Mouse (Mus musculus) right cerebral cortex, adult 2 months (tissue): Measurements from ENCODE around the gene Ehbp1l1.
"Not testable (repeated sequence)": the region's sequence is repeated elsewhere in the genome, so short reads cannot be mapped to it uniquely, and the experiment has no call there.

Experiments
- DNase-seq, 2 experiments: peaks; one replicate each; pipeline ENCODE4 v3.0.0; 2021 to 2022; ENCODE audit warnings: low spot score in 2 of 2

The Ehbp1l1 gene

DNA sequence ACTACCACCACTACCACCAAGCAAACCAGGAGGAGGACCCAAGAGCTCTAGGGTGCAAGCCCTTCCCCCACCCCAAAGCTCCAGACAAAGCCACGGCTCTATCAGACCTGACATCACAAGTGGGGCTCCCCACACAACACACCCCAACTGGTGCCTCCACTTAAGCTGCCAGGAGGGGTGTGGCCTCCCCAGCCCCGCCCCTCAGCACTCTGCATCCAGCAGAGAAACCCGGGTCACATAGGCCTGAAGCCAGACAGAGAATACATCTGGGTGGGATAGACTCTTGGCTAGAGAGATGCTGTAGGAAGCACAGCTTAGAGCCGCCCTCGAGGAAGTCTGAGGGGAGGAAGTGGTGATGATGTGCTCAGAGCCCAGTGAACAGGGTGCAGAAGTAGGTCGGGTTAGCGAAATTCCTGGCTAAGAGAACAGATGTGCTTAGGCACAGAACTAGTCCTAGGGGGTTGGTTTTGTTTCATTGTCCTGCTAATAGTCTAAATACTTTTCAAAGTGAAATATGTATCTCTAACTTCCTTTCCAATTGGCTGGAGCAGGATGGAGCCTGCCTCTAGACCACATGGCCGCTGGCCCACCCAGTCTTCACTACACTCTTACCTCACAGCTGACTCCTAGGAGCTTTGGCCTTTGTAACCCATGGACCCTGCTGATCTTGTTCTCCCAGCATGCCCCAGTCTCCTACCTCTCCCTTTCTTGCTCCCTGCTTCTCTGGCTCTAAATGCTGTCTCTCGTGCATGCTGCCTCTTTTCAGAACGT, 21.1 kb downstream of the Ehbp1l1 start:
- no peak for DNase-seq

DNA sequence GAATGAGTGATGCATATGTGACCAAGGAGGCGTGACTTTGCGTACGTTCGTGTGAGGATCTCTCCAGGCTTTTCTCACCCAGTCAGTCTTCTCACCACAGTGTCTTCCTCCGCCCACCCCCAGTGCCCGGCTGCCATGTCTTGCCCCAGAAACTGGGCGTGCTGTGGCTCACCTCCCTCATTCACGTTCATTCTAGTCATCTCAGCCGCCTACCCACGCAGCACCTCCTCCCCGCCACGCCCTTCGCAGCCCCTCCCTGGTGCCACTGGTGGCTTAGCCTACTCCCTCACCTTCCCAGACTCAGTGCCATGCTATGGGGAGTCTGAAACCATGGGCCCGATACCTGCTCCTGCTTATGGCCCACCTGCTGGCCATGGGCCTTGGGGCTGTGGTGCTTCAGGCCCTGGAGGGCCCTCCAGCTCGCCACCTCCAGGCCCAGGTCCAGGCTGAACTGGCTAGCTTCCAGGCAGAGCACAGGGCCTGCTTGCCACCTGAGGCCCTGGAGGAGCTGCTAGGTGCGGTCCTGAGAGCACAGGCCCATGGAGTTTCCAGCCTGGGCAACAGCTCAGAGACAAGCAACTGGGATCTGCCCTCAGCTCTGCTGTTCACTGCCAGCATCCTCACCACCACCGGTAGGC, 21.8 kb downstream of the Ehbp1l1 start, which contains the start of gene Kcnk7:
Gene Kcnk7, plus strand, starts transcription at position 205 of the 638 bp plus-strand sequence.
- DNase-seq = no peak

DNA sequence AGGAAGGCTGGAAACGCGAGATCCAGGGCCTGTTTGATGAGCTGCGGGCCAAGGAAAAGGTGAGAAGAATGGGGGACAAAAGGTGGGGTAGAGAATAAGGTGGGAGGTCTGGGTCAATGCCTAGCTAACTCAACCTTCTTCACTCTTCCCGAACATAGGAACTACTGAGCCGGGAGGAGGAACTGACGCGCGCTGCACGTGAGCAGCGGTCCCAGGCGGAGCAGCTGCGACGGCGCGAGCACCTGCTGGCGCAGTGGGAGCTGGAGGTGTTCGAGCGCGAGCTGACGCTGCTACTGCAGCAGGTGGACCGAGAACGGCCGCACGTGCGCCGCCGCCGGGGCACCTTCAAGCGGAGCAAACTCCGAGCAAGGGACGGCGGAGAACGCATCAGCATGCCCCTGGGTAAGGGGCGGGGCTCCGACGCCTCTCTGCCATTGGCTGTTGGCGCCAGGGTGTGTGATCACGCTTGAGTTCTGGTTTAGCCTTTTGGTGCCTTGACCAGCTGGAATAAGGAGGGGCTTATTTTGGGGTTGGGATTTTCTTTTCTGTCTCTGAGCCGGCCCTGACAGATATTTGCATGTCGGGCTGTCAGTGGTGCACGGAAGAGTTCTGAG, 30.2 kb downstream of the Ehbp1l1 start:
- no peak for DNase-seq

DNA sequence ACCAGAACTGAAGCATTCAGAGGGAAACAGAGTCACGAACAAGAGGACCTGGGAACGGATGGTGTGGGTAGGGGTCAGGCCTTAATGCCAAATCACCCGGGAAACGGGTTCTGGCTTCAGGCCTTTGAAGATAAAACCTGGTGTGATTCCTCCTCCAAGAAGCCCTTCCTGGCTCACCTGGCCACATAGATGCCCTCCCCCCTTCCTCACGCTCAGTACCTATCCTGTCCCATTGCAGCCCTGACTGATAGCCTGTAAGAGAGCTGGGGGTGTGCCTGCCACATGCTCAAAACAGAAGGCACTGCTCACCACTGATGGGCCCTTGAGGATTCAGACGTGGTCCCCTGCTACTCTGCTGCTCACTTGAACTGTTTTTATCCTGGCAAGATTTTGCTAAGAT, 32.3 kb downstream of the Ehbp1l1 start:
- no peak for DNase-seq

DNA sequence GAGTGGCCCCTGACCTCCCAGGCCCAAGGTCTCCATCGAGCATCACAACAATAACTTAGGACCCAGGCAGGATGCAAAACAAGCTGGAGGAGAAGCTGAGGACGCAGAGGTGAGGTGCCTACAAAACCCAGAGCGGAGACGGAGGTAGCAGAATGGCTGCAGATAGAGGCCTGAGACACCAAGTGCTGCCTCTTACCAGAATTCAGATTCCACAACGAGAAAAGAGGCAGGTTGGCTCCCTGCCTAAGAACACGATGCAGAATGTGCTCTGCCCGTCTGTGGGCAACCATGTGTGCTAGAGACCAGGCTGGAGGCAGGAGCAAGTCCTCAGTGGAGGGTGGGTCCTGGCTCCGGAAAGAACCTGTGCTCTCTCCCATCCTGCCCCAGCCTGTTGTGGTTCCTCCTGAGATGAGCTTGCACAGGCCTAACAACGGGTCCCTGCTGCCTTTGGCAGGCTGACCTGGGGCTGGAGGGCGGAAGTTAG, 33.2 kb downstream of the Ehbp1l1 start:
- DNase-seq = no peak

DNA sequence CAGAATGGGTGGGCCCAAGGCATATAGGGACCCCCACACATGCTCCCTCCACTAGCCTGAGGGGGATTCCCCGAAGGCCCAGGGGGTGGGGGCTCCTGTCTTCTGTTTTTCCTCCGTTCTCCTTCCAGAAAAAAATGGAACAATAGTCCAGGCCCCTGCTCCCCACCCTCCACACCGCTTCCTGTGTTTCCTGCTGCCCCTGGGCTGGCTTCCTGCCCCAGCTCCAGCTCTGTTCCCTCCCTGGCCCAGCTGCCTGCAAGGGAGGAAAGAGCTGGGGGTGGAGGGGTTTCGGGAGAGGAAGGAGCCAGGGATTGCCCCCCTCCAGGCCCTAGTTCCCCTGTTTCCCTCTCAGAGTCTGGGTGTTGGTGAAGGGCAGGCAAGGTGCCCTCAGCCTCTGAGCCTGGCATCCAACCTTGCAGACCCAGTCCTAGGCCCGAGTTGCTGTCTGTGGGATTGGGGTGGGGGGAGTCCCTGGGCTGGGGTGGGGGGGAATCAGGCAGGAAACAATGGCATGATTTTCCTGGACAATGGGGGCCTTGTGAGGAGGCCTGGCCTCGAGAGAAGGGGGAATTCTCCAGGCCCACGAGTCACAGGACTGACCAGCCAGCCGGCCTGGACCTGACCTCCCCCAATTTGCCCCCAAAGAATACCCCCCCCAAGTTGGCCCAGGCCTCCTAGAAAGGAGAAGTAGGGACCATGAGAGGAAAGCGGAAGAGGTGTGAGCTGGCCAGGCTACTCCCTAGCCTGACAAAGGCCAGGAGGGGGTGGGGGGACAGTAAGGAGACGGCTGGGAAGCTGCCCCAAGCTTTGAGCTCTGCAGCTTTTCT, 33.8 kb downstream of the Ehbp1l1 start:
- no peak for DNase-seq

DNA sequence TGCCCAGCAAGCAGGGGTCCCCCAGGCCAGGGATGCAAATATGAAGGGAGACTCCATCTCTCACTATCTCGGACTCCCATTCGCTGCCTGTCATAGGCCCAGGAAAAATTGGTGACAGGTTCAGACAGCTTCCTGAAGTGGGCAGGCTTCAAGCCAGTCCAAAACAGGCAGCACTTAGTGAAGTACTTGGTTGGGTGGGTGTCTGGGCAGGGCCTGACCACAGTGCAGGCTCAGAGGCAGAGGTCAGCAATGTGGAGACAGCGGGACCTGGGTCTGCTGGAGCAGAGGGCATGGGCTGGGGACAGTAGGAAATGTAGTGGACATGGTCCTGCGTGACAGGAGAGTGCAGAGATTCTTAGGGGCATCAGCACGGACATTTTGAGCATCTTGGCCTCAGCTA, 34.5 kb downstream of the Ehbp1l1 start:
- no peak for DNase-seq

DNA sequence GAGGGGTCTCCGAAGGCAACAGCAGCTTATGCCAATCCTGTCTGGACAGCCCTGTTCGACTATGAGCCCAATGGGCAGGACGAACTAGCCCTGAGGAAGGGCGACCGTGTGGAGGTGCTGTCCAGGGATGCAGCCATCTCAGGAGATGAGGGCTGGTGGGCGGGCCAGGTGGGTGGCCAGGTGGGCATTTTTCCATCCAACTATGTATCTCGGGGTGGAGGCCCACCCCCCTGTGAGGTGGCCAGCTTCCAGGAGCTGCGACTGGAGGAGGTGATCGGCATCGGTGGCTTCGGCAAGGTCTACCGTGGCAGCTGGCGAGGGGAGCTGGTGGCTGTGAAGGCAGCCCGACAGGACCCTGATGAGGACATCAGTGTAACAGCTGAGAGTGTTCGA, 35.8 kb downstream of the Ehbp1l1 start:
- DNase-seq = no peak

DNA sequence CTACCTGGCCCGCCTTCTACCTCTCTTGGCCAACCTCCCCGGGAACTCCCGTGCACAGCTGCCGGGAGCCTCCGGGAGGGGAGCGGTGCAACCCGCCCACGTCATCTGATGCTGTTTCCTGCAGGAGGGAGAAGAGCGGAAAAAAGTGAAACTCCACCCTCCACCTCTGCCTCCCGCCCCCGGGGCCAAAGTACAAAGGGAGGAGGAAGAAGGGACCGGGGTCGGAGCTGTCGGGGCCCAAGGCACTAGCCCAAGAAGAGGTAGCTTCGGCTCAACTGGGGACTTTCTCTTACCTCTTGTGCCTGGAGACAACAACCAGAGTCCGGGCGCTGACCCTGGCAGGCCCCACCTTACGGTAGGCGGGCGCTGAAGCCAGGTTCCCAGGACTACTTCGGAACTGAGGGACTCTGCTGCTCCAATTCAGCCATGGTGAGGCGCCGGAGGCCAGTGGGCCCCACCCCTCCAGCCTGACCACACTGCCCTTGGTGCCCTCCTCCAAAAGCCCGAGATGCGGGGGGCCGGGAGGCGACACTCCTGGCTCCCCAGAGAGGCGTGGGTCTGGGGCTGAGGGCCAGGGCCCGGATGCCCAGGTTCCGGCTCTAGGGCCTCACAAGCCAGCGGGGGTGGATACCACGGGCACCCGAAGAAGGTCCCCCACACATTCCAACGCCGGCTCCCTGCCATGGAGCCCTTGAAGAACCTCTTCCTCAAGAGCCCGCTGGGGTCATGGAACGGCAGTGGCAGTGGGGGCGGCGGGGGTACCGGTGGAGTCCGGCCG, 36.4 kb downstream of the Ehbp1l1 start:
- peak; percentile 75 to 79 for DNase-seq

DNA sequence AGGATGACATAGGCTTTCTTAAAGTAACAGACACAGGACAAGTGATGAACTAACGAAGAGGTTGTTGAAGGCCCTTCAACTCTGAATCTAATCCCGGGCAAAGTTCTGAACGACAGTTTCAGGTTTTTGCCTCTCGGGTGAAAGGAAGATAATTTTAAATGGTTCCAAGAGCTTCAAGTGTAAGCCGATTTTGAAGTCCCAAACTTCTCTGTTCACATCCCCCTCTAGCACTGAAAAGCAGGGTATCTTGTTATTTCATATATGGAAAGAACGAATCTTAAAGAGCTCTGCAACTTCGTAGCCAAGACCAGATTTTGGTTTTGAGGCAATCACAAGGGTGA, 37.1 kb downstream of the Ehbp1l1 start:
- DNase-seq = no peak

DNA sequence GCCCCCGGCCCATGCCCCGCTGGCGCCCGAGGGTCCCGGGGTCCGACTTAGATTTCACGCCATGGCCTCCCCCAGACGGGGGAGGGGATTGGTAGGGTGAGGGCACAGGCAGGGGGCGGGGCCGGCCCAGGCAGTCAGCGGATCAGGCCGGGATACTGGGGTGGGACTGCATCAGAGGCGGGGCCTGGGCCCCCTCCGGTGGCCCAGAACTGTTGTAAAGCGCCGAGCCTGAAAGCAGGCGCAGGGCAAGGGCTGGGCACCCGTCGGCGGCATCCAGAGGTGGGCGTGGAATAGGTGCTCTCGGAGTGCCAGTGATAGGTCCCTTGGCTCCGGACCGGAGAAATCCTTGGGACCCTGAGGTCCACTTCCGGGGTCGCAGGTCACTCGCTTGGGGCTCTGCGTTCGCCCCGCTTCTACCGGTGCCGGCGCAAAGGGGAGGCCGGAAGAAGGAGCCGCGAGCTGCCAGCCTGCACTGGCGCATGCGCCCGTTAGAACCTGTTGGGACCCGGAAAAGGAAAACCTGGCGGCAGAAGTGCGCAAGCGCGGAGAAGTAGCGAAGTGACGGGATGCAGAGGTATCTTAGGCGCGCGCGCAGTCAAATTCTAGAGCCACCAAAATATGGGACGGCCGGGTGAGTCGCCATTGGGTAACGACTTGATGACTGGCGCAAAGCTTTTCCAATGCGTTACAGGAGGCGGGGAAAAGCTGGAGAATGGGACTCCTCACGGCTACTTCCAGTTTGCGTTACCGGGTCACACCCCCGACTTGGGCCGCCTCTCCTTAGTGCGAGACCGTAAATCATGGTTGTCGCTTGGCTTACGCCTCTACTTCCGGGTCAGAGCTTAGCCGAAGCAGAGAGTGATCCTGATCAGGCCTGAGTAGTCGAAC, 37.7 kb downstream of the Ehbp1l1 start, which contains the start of the genes Map3k11 and Pcnx3:
Gene Map3k11, plus strand, starts transcription at position 543 of the 888 bp plus-strand sequence.
Gene Pcnx3, minus strand, starts transcription at position 709 of the 888 bp plus-strand sequence.
- peak; percentile 97 to 99 for DNase-seq

DNA sequence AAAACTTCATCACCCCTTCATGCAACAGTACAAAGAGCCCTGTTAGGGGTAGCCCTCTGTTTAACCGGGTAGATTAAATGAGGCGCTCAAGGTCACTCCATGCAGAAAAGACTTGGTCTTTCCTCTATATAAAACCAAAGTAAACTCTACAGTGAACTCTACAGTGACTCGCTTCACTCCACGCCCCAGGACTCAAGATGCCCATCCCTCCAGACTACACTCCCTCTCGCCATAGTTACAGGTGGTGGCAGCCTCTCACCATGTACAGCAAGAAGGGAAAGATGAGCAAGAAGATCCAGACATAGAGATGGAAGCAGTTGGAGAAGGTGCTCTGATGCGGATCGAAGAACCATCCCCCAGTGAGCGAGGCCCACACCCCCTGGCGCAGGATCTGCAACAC, 38.4 kb downstream of the Ehbp1l1 start:
- DNase-seq = no peak

DNA sequence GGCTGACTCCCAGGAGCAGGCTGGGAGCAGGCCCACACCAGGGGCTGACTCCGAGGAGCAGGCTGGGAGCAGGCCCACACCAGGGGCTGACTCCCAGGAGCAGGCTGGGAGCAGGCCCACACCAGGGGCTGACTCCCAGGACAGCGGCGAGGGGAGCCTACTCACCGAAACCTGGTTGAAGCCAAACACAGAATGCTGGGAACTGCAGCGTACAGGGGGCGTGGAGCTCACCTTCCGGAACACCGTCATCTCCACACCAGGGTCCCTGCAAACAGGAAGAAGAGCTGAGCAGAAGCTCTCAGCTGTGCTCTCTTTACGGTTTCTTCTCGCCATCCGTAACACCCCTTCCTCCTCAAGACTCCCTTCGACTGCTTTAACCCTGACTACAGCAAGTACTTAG, 39.2 kb downstream of the Ehbp1l1 start:
- DNase-seq = not testable (repeated sequence)

DNA sequence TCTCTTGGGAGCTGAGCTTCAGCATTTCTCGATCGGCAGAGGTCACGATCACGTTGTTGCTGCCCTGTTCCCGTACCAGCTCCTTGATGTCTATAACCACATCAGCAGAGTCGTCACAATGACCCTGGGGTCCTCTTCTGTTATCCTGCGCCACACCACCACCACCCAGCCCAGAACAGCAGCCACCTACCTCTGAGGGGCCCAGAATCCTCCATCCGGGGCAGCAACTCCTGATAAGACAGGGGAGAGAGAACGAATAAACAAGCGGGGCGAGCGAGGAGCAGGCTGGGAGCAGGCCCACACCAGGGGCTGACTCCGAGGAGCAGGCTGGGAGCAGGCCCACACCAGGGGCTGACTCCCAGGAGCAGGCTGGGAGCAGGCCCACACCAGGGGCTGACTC, 39.7 kb downstream of the Ehbp1l1 start:
- no peak for DNase-seq

DNA sequence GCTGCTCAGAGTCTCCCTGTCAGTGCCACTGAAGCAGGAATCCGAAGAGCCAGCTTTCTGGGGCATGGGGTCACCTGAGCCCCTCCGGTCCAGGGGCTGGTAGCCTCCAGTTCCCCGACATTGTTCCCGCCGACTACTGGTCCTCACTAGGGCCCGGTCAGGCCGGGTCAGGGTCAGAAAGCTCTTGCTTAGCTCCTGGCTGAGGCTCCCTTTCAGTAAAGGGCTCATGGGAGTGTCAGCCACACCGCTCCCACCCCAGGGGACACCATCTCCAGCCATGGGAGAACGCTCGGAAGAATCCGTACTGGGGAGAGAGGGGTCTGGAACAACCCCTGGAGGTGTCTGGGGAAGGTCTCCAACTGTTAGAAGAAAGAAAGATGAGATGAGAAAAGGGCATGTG, 40.3 kb downstream of the Ehbp1l1 start:
- DNase-seq = no peak

DNA sequence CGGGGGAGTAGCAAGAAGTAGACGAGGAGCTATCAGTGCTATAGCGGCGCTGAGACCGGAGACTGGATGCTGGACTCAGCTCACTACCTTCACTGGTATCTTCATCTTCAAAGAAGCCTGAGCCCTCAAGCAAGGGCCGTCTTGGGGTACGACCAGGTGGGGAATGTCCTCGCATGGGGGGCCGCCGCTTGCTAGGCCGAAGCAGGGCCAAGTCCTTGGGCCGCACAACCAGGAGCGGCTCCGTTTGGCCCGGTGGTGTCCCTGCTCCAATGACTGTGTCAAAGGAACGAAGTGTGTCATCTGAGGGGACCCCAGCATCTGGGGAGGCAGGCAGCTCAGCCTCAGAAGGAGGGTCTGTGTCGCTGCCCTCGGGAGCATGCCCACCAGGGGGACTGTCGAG, 40.7 kb downstream of the Ehbp1l1 start:
- DNase-seq = no peak

DNA sequence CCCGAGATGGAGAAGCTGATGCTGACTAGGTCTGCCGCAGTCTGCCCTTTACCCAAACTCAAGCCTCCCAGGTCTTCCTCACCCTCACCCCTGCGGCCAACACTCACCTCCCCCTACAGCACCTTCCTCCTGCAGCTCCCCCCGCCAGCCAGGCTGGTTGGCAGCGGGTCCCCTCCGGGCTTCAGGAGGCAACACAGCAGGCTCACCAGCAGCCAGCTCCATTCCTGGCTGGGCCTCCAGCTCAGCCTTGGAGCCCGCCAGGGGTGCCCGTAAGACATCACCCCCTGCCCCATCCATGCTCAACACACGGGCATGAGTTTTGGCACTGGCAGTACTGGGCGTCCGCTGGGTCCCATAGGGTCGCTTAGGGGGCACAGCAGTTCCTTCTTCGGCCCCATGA, 41.1 kb downstream of the Ehbp1l1 start:
- no peak for DNase-seq

DNA sequence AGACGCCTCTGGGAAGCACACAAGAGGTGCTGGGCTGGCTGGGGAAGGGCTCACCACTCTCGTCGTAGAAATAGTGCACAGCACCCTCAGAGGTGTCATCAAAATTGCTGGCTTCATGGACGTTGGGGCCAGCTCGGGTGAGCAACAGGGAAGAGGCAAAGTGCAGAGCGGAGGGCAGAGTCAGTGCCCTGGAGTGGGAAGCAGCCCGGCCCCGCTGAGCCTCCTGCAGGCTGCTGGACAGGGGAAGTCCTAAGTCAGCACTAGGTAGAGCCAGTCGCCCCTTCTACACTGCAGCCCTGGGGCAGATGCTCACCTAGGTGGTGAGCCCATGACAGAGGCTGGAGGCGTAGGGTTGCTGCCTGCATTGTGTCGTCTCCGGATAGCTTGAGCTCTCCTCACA, 41.9 kb downstream of the Ehbp1l1 start:
- no peak for DNase-seq

DNA sequence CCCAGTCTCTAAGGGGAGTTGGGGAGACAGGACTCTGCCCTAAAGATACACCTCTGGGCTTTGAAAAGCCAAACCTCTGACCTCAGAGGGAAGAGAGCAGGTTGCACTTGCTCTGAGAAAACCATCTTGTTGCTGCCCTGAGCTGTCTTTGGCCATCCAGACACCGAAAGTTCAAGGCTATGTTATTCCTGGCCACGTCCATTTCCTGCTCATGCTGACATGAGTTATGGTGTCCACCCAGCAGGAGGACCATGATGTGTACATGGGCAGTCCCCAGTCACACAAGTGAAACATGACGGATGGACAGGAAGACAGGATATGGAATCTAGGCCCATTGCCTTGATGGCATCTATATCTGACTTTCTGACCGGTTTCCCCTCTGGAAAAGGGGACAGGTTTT, 45.7 kb downstream of the Ehbp1l1 start:
- no peak for DNase-seq

DNA sequence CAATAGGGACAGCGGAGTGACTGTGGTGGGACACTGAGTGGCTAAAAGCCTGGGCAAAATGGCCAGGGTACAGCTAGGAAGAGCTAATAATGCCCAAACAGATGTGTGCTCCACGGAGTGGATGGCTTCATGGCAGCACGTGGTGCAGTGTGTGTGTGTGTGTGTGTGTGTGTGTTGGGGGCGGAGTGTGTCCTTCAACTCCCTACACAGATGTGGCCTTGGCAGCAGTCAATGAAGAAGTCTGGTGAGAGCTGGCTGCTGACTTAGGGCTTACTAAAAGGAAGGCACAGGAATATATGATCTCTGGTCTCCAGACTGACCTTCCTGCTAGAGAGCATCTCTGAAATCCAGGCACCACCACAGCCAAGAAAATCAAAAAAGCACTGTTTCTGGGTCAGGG, 57.7 kb downstream of the Ehbp1l1 start:
- no peak for DNase-seq
